Mouse (Mus musculus): ENCODE data around the gene Abcb8. TPM values are rescaled to one million over a fixed set of nuclear protein-coding genes. Genes with fewer than 3 reads are reported as not detected.

The Abcb8 gene
- 10 to 100 TPM; 11.2 to 12.7 TPM for total RNA-seq (2023)

GRCm38 (mm10) chr5:24393392-24393997 lies at the start of gene Abcb8:
Abcb8 (plus strand) TSS chr5:24393663.

GRCm38 (mm10) chr5:24351278-24351677 lies 42.2 kb upstream of the Abcb8 start, which contains the start of gene Kcnh2:
Kcnh2 (minus strand) TSS chr5:24351604.

GRCm38 (mm10) chr5:24364508-24364907 lies 29.0 kb upstream of the Abcb8 start, which contains the start of gene Nos3:
Nos3 (plus strand) TSS chr5:24364810.

GRCm38 (mm10) chr5:24391864-24392263 lies 1.6 kb upstream of the Abcb8 start, which contains the start of gene Atg9b:
Atg9b (minus strand) TSS chr5:24392143.

GRCm38 (mm10) chr5:24413042-24413693 lies 19.7 kb downstream of the Abcb8 start, which contains the start of gene Asic3:
Asic3 (plus strand) TSS chr5:24413392.

GRCm38 (mm10) chr5:24423129-24424003 lies 29.9 kb downstream of the Abcb8 start, which contains the start of the genes Cdk5 and Slc4a2:
Cdk5 (minus strand) TSS chr5:24423530.
Slc4a2 (plus strand) TSS chr5:24423837.

GRCm38 (mm10) chr5:24444746-24445427 lies 51.4 kb downstream of the Abcb8 start, which contains the start of gene Fastk:
Fastk (minus strand) TSS chr5:24445287.

GRCm38 (mm10) chr5:24447624-24448298 lies 54.3 kb downstream of the Abcb8 start, which contains the start of gene Tmub1:
Tmub1 (minus strand) TSS chr5:24447854.

GRCm38 (mm10) chr5:24452030-24452690 lies 58.7 kb downstream of the Abcb8 start, which contains the start of gene Agap3:
Agap3 (plus strand) TSS chr5:24452177.

Other genes with a start within 250 kb of the Abcb8 start
- gene Nupl2, start 228.7 kb upstream of the Abcb8 start, total RNA-seq (2023) = 1 to 10 TPM; 6.8 to 8.0 TPM
- gene Kcnh2, start 42.1 kb upstream of the Abcb8 start, total RNA-seq (2023) = not detected
- gene Nos3, start 28.9 kb upstream of the Abcb8 start, total RNA-seq (2023) = under 1 TPM; 0.18 to 0.21 TPM
- gene Atg9b, start 1.5 kb upstream of the Abcb8 start, total RNA-seq (2023) = 1 to 10 TPM; 1.4 TPM
- under 1 TPM in 1 of 2 experiments, not detected in 1; 0.26 TPM for gene Asic3, start 19.7 kb downstream of the Abcb8 start, total RNA-seq (2023)
- gene Cdk5, start 29.9 kb downstream of the Abcb8 start, total RNA-seq (2023) = 10 to 100 TPM; 23.1 to 32.0 TPM
- 10 to 100 TPM; 59.6 to 65.9 TPM for gene Slc4a2, start 30.2 kb downstream of the Abcb8 start, total RNA-seq (2023)
- gene Fastk, start 51.6 kb downstream of the Abcb8 start, total RNA-seq (2023) = 10 to 100 TPM; 44.0 to 59.8 TPM
- 10 to 100 TPM; 19.3 to 19.6 TPM for gene Tmub1, start 54.2 kb downstream of the Abcb8 start, total RNA-seq (2023)
- gene Agap3, start 58.5 kb downstream of the Abcb8 start, total RNA-seq (2023) = 10 to 100 TPM; 58.6 to 61.2 TPM
- not detected for gene Gbx1, start 133.5 kb downstream of the Abcb8 start, total RNA-seq (2023)
- not detected for gene Asb10, start 147.3 kb downstream of the Abcb8 start, total RNA-seq (2023)
- gene 4931409K22Rik, start 163.1 kb downstream of the Abcb8 start, total RNA-seq (2023) = not detected
- 10 to 100 TPM; 30.4 to 32.8 TPM for gene Abcf2, start 183.8 kb downstream of the Abcb8 start, total RNA-seq (2023)
- 10 to 100 TPM; 29.1 to 31.1 TPM for gene Chpf2, start 193.1 kb downstream of the Abcb8 start, total RNA-seq (2023)
- not detected for gene Smarcd3, start 230.7 kb downstream of the Abcb8 start, total RNA-seq (2023)